Mouse (Mus musculus): Measurements from ENCODE around the gene Wdr60. TPM values are rescaled to one million over a fixed set of nuclear protein-coding genes. Genes with fewer than 3 reads are reported as not detected.

The Wdr60 gene
- total RNA-seq, 2 experiments from 2014 or later = 5.1 to 16.3 TPM

DNA sequence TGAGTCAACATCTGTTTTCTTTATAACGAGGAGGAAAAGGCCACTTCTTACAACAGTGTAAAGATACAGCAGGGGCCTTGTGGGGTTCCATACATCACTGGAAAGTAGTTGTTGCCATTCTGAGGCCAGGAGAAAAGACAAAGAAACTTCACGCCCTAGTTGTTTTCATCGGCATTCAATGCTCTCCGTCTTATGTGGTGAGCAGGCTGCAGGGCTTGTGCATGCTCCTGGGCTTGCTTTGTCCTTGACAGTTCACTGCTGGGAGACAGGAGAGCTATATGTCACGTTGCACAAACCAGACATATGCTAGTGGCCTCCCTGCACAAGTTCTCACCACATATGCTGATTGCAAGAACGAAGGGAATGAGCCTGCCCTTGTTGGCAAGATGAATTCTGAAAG, 68.9 kb downstream of the Wdr60 start:
- no peak for ATAC-seq (replicated peaks; ENCODE audit: poor library complexity)

DNA sequence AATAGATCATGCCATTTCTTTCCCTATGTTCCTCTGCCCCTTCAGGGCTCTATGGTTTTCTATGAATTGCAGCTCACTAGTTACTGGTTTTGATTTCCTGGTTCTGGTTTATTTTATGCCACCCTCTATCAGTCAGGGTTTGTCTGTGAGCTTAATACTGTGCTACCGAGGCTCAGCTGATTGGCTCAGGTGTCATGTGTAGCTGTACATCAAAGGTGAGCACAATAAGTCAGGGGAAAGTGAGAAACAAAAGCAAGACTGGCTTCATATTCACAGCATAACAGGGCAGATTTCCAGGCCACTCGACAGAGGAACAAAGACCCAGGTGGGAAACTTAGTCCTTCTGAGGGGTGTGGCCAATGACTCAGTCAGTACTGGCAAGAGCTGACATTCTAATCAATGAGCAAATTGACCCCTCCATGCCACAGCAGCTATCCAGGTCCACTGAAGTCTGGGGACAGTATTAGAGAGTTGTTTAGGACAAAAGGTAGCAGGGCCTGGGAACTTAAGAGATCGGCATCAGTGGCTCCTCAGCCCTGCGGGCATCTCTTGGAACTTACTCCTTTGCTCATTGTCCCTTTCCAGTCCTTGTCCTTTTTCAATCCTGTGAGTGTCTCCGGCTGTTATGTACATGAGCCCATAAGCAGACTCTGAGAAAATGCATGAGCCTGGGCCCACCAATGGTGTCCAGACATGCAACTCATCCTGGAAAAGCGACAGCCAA, 79.4 kb downstream of the Wdr60 start:
- no peak for ATAC-seq (replicated peaks; ENCODE audit: poor library complexity)

DNA sequence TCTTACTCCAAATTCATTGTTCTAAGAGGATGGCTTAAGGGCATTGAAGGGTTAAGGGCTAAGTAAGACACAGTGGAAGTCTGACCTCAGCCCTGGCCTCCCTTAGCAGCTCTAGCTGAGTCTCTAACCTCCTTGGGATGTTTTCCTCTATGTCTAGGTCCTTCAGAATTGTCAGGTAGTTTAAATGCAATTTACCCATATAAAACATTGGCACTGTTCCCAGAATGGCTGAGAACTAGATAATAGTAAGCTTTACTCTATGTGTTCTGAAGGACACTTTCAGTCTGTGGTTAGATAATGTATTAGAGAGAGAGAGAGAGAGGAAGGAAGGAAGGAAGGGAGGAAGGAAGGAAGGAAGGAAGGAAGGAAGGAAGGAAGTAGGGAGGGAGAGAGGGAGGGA, 80.4 kb downstream of the Wdr60 start:
- no peak; the same call in 1 of the 2 replicates for ATAC-seq (replicated peaks; ENCODE audit: poor library complexity)

- no peak for ATAC-seq (replicated peaks; ENCODE audit: poor library complexity)
These were observed 81.3 kb downstream of the Wdr60 start for GRCm38 (mm10) chr12:116181436-116182050.

GRCm38 (mm10) chr12:116176930-116177329, 85.9 kb downstream of the Wdr60 start:
- ATAC-seq (replicated peaks; ENCODE audit: poor library complexity) = peak; percentile 90

DNA sequence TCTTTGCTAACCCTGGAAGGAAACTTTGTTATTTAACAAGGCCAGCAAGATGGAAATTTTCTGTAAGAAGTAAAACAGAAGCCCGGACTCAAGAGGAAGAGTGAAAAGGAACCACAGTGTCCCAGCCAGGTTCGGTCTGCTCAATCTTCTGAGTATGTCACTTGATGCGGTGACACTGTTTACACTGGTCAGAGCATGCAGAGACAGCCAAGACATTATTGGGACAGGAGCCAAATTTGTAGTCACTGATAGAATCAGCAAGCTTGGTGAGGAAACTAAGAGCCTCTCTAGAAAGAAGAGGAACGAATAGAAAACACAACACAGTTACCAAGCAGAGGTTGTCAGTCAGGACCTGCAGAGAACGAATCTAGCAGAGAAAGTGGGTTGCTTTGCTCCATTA, 93.2 kb downstream of the Wdr60 start:
- ATAC-seq (replicated peaks; ENCODE audit: poor library complexity) = peak; percentile 29

DNA sequence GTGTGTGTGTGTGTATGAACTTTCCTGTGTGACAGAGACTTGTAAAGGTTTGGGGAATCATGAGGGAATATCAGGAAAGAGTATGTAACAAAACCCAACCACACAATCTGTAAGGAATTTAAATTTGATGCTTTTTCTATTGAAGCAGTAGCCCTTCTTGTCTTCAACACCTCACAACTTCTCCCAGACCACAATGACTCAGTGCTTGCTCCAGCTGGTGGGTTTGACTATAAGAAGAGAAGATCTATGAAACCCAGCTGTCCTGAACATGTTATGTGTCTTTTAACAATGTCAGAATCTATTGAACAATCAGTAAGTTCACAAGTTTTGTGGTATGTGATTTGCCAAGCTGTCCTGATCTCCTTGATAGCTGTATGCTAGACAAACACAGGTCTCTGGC, 97.5 kb downstream of the Wdr60 start:
- peak; percentile 40 for ATAC-seq (replicated peaks; ENCODE audit: poor library complexity)

- no peak for ATAC-seq (replicated peaks; ENCODE audit: poor library complexity)
These were observed 103.1 kb downstream of the Wdr60 start for GRCm38 (mm10) chr12:116159695-116160094.

DNA sequence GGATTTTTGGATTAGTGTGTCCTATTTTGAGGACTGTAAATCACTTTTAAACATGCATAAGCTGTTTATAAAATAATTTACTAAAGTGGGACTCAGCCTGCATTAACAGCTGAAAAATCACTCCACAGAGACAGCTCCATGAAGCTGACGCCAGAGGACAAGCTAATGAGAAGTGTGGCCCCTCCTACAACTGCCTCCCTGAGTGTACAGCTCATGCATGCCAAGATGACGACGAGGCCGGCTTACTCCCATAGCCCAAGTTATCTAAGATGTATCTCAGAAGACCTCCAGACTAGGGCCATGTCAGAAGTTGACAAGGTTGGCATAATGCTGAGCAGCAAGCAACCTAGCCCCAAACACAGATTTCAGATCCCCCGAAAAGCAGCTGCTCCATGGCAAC, 103.6 kb downstream of the Wdr60 start:
- ATAC-seq (replicated peaks; ENCODE audit: poor library complexity) = no peak

DNA sequence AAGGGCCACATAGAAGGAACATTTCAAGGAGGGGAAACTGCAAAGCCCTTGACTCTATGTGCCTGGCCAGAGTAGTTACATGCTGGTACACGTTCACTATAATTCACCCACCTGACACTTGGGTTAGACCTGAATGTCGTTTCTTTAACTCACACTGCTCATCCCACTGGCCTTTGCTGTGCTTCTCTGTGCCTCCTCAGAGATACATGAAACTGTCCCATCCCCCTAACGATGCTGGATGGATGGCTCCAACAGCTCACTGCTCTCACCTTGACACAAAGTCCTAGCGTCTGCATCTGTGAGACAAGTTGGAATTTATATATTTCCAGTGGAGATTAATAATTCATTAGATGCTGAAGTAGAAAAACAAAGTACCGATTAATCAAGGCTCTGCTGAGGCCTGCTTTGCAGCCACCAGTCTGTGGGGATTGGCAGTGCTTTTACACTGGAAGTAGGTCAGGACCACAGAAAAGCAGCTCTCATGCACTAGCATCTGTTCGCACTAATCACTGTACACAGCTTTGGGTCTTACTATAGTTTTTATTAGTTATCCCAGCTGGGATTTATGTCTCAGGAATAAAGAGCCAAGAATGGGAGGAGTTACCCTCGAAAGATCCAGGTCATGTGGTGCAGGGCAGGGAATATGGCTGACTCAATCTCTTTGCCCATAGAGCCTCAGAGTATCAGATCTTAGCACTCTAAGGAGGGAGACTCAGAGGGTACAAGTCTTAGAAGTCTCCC, 105.9 kb downstream of the Wdr60 start:
- no peak for ATAC-seq (replicated peaks; ENCODE audit: poor library complexity)

Other genes starting within 250 kb of the Wdr60 start
- 48.7 and 59.7 TPM in 2 replicates for gene Zfp386, start 215.3 kb downstream of the Wdr60 start, total RNA-seq (2015)
- gene Zfp386, start 215.3 kb downstream of the Wdr60 start, total RNA-seq (2017) = 35.5 and 37.2 TPM in 2 replicates
- gene Vipr2, start 185.3 kb downstream of the Wdr60 start, total RNA-seq (2015) = 0.64 and 2.3 TPM in 2 replicates
- 2.4 and 3.4 TPM in 2 replicates for gene Vipr2, start 185.3 kb downstream of the Wdr60 start, total RNA-seq (2017)
- not detected in 2 replicates for gene Gm11027, start 12.4 kb upstream of the Wdr60 start, total RNA-seq (2015)
- not detected in 2 replicates for gene Gm11027, start 12.4 kb upstream of the Wdr60 start, total RNA-seq (2017)
- 37.6 and 41.7 TPM in 2 replicates for gene Esyt2, start 18.2 kb upstream of the Wdr60 start, total RNA-seq (2015)
- gene Esyt2, start 18.2 kb upstream of the Wdr60 start, total RNA-seq (2017) = 31.6 and 47.6 TPM in 2 replicates
- gene Ncapg2, start 142.4 kb upstream of the Wdr60 start, total RNA-seq (2015) = 68.9 and 72.7 TPM in 2 replicates
- gene Ncapg2, start 142.4 kb upstream of the Wdr60 start, total RNA-seq (2017) = 139 and 142 TPM in 2 replicates
- gene Ptprn2, start 222.7 kb upstream of the Wdr60 start, total RNA-seq (2015) = not detected in 2 replicates
- gene Ptprn2, start 222.7 kb upstream of the Wdr60 start, total RNA-seq (2017) = not detected in 2 replicates